Mouse (Mus musculus): Measurements from ENCODE around the gene Nkain4.

DNA sequence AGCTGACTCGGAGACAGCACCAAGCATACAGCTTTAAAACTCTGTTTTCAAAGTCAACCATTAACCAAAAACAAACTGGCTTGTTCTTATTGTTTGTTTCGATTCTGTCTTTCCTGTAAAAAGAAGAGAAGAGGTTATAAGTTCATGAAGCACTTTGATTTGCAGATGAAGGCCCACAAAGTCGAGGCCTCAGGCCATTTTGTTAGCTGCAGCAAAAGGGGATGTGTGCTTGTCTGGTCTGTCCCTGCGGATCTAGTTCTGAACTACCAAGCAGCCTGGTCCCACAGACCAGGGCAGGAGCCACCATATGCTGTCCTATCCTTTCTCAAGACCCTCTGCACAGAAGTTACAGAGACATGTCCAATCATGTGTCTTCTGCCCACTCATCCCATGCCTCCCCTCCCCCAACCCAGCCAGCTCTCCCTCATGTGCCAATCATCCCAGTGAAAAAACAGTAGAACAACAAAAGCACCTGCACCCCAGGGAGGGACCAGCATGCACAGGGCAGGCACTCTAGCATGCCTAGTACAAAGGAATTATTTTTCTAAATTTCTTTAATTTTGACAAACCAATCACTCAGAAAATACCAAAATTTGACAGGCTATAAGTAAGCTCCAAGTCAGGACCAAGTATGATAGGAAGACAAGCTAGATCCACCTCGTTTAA is 48.8 kb downstream of the Nkain4 start:
- TF ChIP-seq CTCF (IDR thresholded peaks at IDR 0.05; ENCODE audit: control insufficient read depth, insufficient read depth, insufficient replicate concordance, low read depth, low read length) = no peak
- no peak for TF ChIP-seq POLR2A (IDR thresholded peaks at IDR 0.05; ENCODE audit: control insufficient read depth, low read depth, low read length)

Data from testis, adult 2 months (tissue).